Mouse (Mus musculus): Measurements from ENCODE around the gene Prepl. TPM values are rescaled to one million over a fixed set of nuclear protein-coding genes. Genes with fewer than 3 reads are reported as not detected.

Gene Prepl
- total and polyA plus RNA-seq, 2 experiments: 7.1 to 14.0 TPM

- Histone ChIP-seq H3K4me1 (ENCODE audit: control insufficient read depth, insufficient read depth, low read length) (no peaks in the 10 kb centered on the region), H3K79me2 (ENCODE audit: control insufficient read depth, insufficient read depth, low read length) (no peaks in the 10 kb centered on the region), H3K4me3 (ENCODE audit: insufficient read depth, low read depth, low read length) (no peak overlapping the region), H3K9ac (ENCODE audit: low read depth, low read length) (no peak overlapping the region), H3K27ac (replicated peaks; ENCODE audit: insufficient read depth, low read depth, low read length) (no peak overlapping the region), H3K27me3 (ENCODE audit: control insufficient read depth, insufficient read depth, low read length) (no peaks in the 10 kb centered on the region), H3K36me3 (ENCODE audit: control insufficient read depth, insufficient read depth, low read length) (peaks cover 2% of the 10 kb centered on the region; the same call in 1 of the 2 replicates)
- TF ChIP-seq POLR2A (IDR thresholded peaks at IDR 0.05; ENCODE audit: extremely low read depth, insufficient read depth, low read length) (no peak), CTCF (IDR thresholded peaks at IDR 0.05; ENCODE audit: low read depth, low read length) (no peak)
- no peak for DNase-seq (ENCODE audit: extremely low read depth, low read depth, low spot score)
- 52% methylated on average over 2 of the region's 2 CpGs for WGBS
Measured at GRCm38 (mm10) chr17:85103310-85103709, 13.3 kb upstream of the Prepl start.

GRCm38 (mm10) chr17:85101751-85102150 lies 11.7 kb upstream of the Prepl start:
- no peak for DNase-seq (ENCODE audit: extremely low read depth, low read depth, low spot score)
- peaks cover 11% of the 10 kb centered on the region for H3K36me3 ChIP-seq (ENCODE audit: control insufficient read depth, insufficient read depth, low read length)
- no peak overlapping the region for H3K27ac ChIP-seq (replicated peaks; ENCODE audit: insufficient read depth, low read depth, low read length)
- H3K79me2 ChIP-seq (ENCODE audit: control insufficient read depth, insufficient read depth, low read length): no peaks in the 10 kb centered on the region
- 91% methylated on average over 7 of the region's 7 CpGs for WGBS
- no peak overlapping the region for H3K4me3 ChIP-seq (ENCODE audit: insufficient read depth, low read depth, low read length)
- no peaks in the 10 kb centered on the region for H3K27me3 ChIP-seq (ENCODE audit: control insufficient read depth, insufficient read depth, low read length)
- H3K4me1 ChIP-seq (ENCODE audit: control insufficient read depth, insufficient read depth, low read length): no peaks in the 10 kb centered on the region
- TF ChIP-seq CTCF (IDR thresholded peaks at IDR 0.05; ENCODE audit: low read depth, low read length) (no peak), POLR2A (IDR thresholded peaks at IDR 0.05; ENCODE audit: extremely low read depth, insufficient read depth, low read length) (no peak)
- no peak overlapping the region for H3K9ac ChIP-seq (ENCODE audit: low read depth, low read length)

GRCm38 (mm10) chr17:85100232-85100631 lies 10.2 kb upstream of the Prepl start:
- Histone ChIP-seq H3K79me2 (ENCODE audit: control insufficient read depth, insufficient read depth, low read length) (no peaks in the 10 kb centered on the region), H3K4me1 (ENCODE audit: control insufficient read depth, insufficient read depth, low read length) (no peaks in the 10 kb centered on the region), H3K36me3 (ENCODE audit: control insufficient read depth, insufficient read depth, low read length) (peaks cover 11% of the 10 kb centered on the region), H3K27me3 (ENCODE audit: control insufficient read depth, insufficient read depth, low read length) (no peaks in the 10 kb centered on the region), H3K9ac (ENCODE audit: low read depth, low read length) (no peak overlapping the region), H3K4me3 (ENCODE audit: insufficient read depth, low read depth, low read length) (no peak overlapping the region), H3K27ac (replicated peaks; ENCODE audit: insufficient read depth, low read depth, low read length) (no peak overlapping the region)
- DNase-seq (ENCODE audit: extremely low read depth, low read depth, low spot score): no peak
- 98% methylated on average over 3 of the region's 3 CpGs for WGBS
- TF ChIP-seq CTCF (IDR thresholded peaks at IDR 0.05; ENCODE audit: low read depth, low read length) (no peak), POLR2A (IDR thresholded peaks at IDR 0.05; ENCODE audit: extremely low read depth, insufficient read depth, low read length) (no peak)

GRCm38 (mm10) chr17:85098677-85099323 lies 8.8 kb upstream of the Prepl start:
- WGBS: 95% methylated on average over 7 of the region's 7 CpGs
- DNase-seq (ENCODE audit: extremely low read depth, low read depth, low spot score): no peak
- Histone ChIP-seq H3K27ac (replicated peaks; ENCODE audit: insufficient read depth, low read depth, low read length) (no peak overlapping the region), H3K4me3 (ENCODE audit: insufficient read depth, low read depth, low read length) (no peak overlapping the region), H3K4me1 (ENCODE audit: control insufficient read depth, insufficient read depth, low read length) (no peaks in the 10 kb centered on the region), H3K27me3 (ENCODE audit: control insufficient read depth, insufficient read depth, low read length) (no peaks in the 10 kb centered on the region), H3K36me3 (ENCODE audit: control insufficient read depth, insufficient read depth, low read length) (peaks cover 11% of the 10 kb centered on the region), H3K79me2 (ENCODE audit: control insufficient read depth, insufficient read depth, low read length) (no peaks in the 10 kb centered on the region), H3K9ac (ENCODE audit: low read depth, low read length) (no peak overlapping the region)
- TF ChIP-seq CTCF (IDR thresholded peaks at IDR 0.05; ENCODE audit: low read depth, low read length) (no peak), POLR2A (IDR thresholded peaks at IDR 0.05; ENCODE audit: extremely low read depth, insufficient read depth, low read length) (no peak)

- Histone ChIP-seq H3K4me3 (ENCODE audit: insufficient read depth, low read depth, low read length) (no peak overlapping the region), H3K79me2 (ENCODE audit: control insufficient read depth, insufficient read depth, low read length) (no peaks in the 10 kb centered on the region), H3K4me1 (ENCODE audit: control insufficient read depth, insufficient read depth, low read length) (no peaks in the 10 kb centered on the region), H3K27ac (replicated peaks; ENCODE audit: insufficient read depth, low read depth, low read length) (no peak overlapping the region), H3K36me3 (ENCODE audit: control insufficient read depth, insufficient read depth, low read length) (peaks cover 11% of the 10 kb centered on the region), H3K27me3 (ENCODE audit: control insufficient read depth, insufficient read depth, low read length) (no peaks in the 10 kb centered on the region), H3K9ac (ENCODE audit: low read depth, low read length) (no peak overlapping the region)
- TF ChIP-seq POLR2A (IDR thresholded peaks at IDR 0.05; ENCODE audit: extremely low read depth, insufficient read depth, low read length): no peak
- 96% methylated on average over 3 of the region's 3 CpGs for WGBS
- no peak for DNase-seq (ENCODE audit: extremely low read depth, low read depth, low spot score)
Measured at GRCm38 (mm10) chr17:85096396-85096795, 6.4 kb upstream of the Prepl start.

GRCm38 (mm10) chr17:85091762-85092161 lies 1.7 kb upstream of the Prepl start:
- WGBS: 95% methylated on average over 6 of the region's 6 CpGs
- Histone ChIP-seq H3K79me2 (ENCODE audit: control insufficient read depth, insufficient read depth, low read length) (no peaks in the 10 kb centered on the region; the same call in 1 of the 2 replicates), H3K27me3 (ENCODE audit: control insufficient read depth, insufficient read depth, low read length) (no peaks in the 10 kb centered on the region), H3K36me3 (ENCODE audit: control insufficient read depth, insufficient read depth, low read length) (no peaks in the 10 kb centered on the region), H3K4me3 (ENCODE audit: insufficient read depth, low read depth, low read length) (no peak overlapping the region), H3K4me1 (ENCODE audit: control insufficient read depth, insufficient read depth, low read length) (no peaks in the 10 kb centered on the region; the same call in 1 of the 2 replicates), H3K27ac (replicated peaks; ENCODE audit: insufficient read depth, low read depth, low read length) (no peak overlapping the region), H3K9ac (ENCODE audit: low read depth, low read length) (no peak overlapping the region)
- no peak for TF ChIP-seq POLR2A (IDR thresholded peaks at IDR 0.05; ENCODE audit: extremely low read depth, insufficient read depth, low read length)
- no peak for TF ChIP-seq CTCF (IDR thresholded peaks at IDR 0.05; ENCODE audit: low read depth, low read length)
- DNase-seq (ENCODE audit: extremely low read depth, low read depth, low spot score): no peak
